Mouse (Mus musculus) spleen, adult 2 months (tissue): ENCODE measurements at regions not wholly inside any gene's neighbourhood (a gene's known extent, or its start where the extent isn't known, plus 50 kb on each side); places are given as distances from the start of the nearest gene placed in this dataset.

ENCODE experiments used
- CTCF ChIP-seq: fragments of 200-500 bp; IDR thresholded peaks from 2 replicates; pipeline ENCODE4 v1.5.1; 2011; ENCODE audit warnings: mild to moderate bottlenecking, inconsistent platforms; ENCODE audit not compliant: insufficient read depth, insufficient read length, insufficient replicate concordance; ENCODE audit errors: extremely low read depth
- POLR2A ChIP-seq: fragments of 200-500 bp; IDR thresholded peaks from 2 replicates; pipeline ENCODE4 v1.6.1; 2011; ENCODE audit warnings: low read depth, low read length, inconsistent platforms

GRCm38 (mm10) chr3:52894812-52895211, 122.2 kb downstream of the Cog6 start:
- TF ChIP-seq POLR2A: no peak
- TF ChIP-seq CTCF: no peak
